Mouse (Mus musculus) neural tube, embryonic 12.5 days (tissue): ENCODE data around the gene Thada. TPM values are rescaled to one million over a fixed set of nuclear protein-coding genes. Genes with fewer than 3 reads are reported as not detected.

Experiments used
- ATAC-seq: fragments of 200-750 bp; cut with Nextera tagmentation; 2 replicates; pipeline ENCODE4 v1.8.0; 2017; ENCODE audit warnings: low read depth, mild to moderate bottlenecking, moderate TSS enrichment, moderate library complexity; ENCODE audit not compliant: low FRiP score
- H3K27ac ChIP-seq: fragments of 300-500 bp; sonication (generic); 2 replicates; pipeline ENCODE4 v1.5.1; 2016
- H3K27me3 ChIP-seq: fragments of 300-500 bp; sonication (generic); replicated peaks from 2 replicates; pipeline ENCODE4 v1.6.1; 2016; ENCODE audit warnings: mild to moderate bottlenecking
- H3K36me3 ChIP-seq: fragments of 300-500 bp; sonication (generic); 2 replicates; pipeline ENCODE4 v1.6.1; 2016; ENCODE audit warnings: mild to moderate bottlenecking
- H3K4me1 ChIP-seq: fragments of 300-500 bp; sonication (generic); 2 replicates; pipeline ENCODE4 v1.6.1; 2016
- H3K4me2 ChIP-seq: fragments of 300-500 bp; sonication (generic); replicated peaks from 2 replicates; pipeline ENCODE4 v1.6.1; 2016; ENCODE audit warnings: mild to moderate bottlenecking
- H3K4me3 ChIP-seq: fragments of 300-500 bp; sonication (generic); 2 replicates; pipeline ENCODE4 v1.5.1; 2016
- H3K9ac ChIP-seq: fragments of 300-500 bp; sonication (generic); 2 replicates; pipeline ENCODE4 v1.6.1; 2016; ENCODE audit warnings: mild to moderate bottlenecking
- H3K9me3 ChIP-seq: fragments of 300-500 bp; sonication (generic); 2 replicates; pipeline ENCODE4 v1.6.1; 2016; ENCODE audit warnings: mild to moderate bottlenecking
- WGBS: fragments of 180-500 bp; shearing (Covaris S2); methylation state at CpG from one replicate; pipeline ENCODE4 v1.1.7; 2016; 5-methylcytosine and 5-hydroxymethylcytosine counted together
- polyA plus RNA-seq: library from polyadenylated mRNA; unstranded; fragments of >200 nt; fragmentation: Nextera tagmentation; extraction: Ambion mirVana; gene quantifications from 2 replicates; pipeline ENCODE4 v1.2.1, GENCODE M21; 2016

Thada gene
- polyA plus RNA-seq, 1 experiment from 2014 or later = 9.2 TPM

DNA sequence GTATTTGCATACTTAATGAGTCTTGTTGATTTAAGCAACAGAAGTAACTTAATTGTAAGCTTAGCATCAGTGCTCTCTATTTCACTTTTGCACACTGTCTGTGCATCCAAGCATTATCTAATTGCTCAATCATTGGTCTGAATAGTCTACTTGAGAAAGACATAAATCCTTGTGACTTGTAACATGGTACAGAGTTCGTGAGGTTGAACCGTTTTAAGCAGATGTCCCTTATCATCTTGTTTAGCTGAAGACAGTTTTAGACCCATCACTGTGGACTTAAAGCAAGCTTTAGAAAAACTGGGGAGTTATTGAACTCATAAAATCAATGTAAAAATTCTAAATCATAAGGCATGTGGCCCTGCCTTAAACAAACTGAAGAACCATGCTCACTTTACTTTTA, 31.6 kb upstream of the Thada start:
- WGBS = 31% methylated on average over 2 of the region's 2 CpGs
- Histone ChIP-seq H3K9me3 (no peaks in the 10 kb centered on the region), H3K4me3 (no peak overlapping the region), H3K4me2 (no peak overlapping the region), H3K27me3 (no peaks in the 10 kb centered on the region), H3K4me1 (no peaks in the 10 kb centered on the region), H3K27ac (no peak overlapping the region), H3K36me3 (no peaks in the 10 kb centered on the region), H3K9ac (no peak overlapping the region)
- no peak for ATAC-seq

DNA sequence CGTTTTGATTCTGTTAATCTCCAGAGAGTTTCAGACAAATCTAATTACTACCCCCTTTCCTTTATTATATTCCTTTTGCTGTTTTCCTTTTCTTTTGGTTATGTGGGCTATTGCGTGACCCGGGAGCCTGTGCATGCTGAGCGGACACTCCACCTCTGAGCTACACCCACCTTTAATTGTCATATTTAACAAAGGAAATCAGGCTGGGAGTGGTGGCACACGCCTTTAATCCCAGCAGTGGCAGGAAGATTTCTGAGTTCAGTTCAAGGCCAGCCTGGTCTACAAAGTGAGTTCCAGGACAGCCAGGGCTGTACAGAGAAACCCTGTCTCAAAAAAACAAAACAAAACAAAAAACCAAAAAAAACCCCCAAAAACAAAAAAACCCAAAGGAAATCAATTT, 31.0 kb upstream of the Thada start:
- Histone ChIP-seq H3K4me2 (no peak overlapping the region), H3K36me3 (no peaks in the 10 kb centered on the region), H3K27me3 (no peaks in the 10 kb centered on the region), H3K4me1 (no peaks in the 10 kb centered on the region), H3K27ac (no peak overlapping the region), H3K9me3 (no peaks in the 10 kb centered on the region), H3K9ac (no peak overlapping the region), H3K4me3 (no peak overlapping the region)
- 86% methylated on average over 5 of the region's 5 CpGs for WGBS
- ATAC-seq = no peak

DNA sequence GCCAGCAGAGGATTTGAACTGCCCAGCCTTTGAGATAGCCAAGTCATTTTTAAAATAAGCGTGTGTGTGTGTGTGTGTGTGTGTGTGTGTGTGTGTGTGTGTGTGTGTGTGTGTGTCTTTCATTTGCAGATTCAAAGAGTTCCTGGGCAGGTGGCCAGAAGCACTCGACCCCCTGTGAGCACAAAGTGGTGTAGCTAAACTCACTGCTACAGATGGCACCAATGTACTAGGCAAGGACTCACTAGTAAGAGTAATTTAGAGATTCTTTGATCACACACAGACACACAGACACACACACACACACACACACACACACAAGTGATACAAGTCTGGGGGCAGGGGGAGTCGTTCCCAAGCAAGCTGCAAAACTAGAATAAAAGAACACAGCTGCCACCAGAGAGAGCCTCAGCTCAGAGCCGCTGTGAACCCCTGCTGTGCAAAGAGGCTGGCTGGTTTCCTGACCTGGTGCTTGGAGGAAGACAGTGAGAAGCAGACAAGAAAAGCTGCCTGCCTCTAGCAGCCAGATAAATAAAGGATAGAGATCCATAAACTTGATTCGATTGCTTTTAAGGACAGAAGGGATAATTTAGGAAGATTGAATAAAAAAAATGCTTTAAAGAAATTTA, 26.4 kb upstream of the Thada start:
- H3K27ac ChIP-seq = no peak overlapping the region
- no peaks in the 10 kb centered on the region for H3K27me3 ChIP-seq
- H3K4me3 ChIP-seq = no peak overlapping the region
- H3K9ac ChIP-seq = no peak overlapping the region
- WGBS = 25% methylated on average over 5 of the region's 5 CpGs
- H3K4me1 ChIP-seq = no peaks in the 10 kb centered on the region
- no peak overlapping the region for H3K4me2 ChIP-seq
- no peaks in the 10 kb centered on the region for H3K36me3 ChIP-seq
- ATAC-seq = no peak
- no peaks in the 10 kb centered on the region for H3K9me3 ChIP-seq

DNA sequence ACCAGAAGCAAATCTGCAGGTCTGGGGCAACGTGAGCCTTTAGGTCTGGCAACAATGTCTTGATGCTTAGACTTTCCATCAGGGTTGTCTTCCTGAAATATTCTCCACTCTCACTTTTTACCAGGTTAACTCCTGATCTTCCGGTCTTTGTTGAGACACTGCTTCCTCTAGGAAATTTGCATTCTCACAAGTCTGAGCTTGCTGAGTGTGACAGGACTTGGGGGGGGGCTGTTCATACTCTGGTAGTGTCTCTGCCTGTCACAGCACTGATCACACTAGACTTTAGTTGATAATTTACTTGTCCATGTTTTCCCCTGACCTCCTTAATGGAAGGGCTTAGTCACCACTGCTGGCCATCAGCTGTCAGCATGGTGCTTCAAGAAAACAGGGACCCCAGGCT, 21.4 kb upstream of the Thada start:
- no peak for ATAC-seq
- Histone ChIP-seq H3K4me2 (no peak overlapping the region), H3K27me3 (no peaks in the 10 kb centered on the region), H3K4me1 (no peaks in the 10 kb centered on the region), H3K4me3 (no peak overlapping the region), H3K36me3 (no peaks in the 10 kb centered on the region), H3K9ac (no peak overlapping the region), H3K27ac (no peak overlapping the region), H3K9me3 (no peaks in the 10 kb centered on the region)
- WGBS = 83% methylated on average over 2 of the region's 2 CpGs

DNA sequence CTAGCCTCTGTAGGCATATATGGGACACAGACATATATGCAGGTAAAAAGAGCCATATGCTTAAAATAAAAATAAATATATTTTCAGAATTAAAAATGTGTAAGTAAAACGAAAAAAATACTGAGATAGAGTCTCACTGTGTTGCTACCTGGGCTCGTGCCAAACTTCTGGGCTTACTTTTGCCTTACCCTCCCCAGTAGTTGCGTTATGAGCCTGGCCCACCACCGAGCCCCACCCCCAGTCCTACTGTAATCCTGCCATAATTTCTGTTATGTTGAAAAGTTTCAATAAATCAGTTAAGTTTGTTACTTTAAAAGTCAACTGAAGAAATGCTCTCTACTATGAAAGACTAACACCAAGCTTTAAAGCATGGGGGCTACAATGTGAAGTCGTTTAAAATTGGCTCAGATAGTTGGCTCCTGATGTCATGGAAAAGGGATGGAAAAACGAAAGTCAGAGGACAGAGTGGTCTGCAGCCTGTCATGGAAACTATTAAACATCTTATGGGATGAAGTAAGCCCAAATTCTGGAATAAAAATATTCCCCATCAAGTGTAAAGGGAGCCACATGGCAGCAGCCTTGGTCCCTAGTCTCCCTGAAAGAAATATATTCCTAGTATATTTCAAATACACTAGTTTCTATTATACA, 17.8 kb upstream of the Thada start:
- ATAC-seq = no peak
- 80% methylated on average over 6 of the region's 6 CpGs for WGBS
- H3K4me1 ChIP-seq = no peaks in the 10 kb centered on the region
- H3K9ac ChIP-seq = no peak overlapping the region
- H3K27me3 ChIP-seq = no peaks in the 10 kb centered on the region
- H3K4me2 ChIP-seq = no peak overlapping the region
- H3K27ac ChIP-seq = no peak overlapping the region
- H3K9me3 ChIP-seq = no peaks in the 10 kb centered on the region
- no peak overlapping the region for H3K4me3 ChIP-seq
- no peaks in the 10 kb centered on the region for H3K36me3 ChIP-seq

DNA sequence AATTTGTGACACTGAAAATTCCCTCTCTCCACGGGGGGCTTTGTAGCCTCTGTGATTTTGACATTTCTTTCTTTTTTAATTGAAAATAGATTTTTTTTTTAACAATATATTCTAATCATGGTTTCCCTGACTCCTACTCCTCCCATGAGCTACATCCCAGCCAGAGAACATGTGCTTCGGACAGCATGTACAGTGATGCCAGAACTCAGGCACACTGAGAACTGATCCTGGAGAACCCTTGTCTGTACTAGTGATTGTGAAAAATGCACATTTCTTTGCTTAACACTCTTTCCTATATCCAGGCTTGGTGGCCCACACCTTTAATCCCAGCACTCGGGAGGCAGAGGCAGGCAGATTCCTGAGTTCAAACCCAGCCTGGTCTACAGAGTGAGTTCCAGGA, 16.8 kb upstream of the Thada start:
- ATAC-seq = no peak
- 96% methylated on average over 3 of the region's 3 CpGs for WGBS

DNA sequence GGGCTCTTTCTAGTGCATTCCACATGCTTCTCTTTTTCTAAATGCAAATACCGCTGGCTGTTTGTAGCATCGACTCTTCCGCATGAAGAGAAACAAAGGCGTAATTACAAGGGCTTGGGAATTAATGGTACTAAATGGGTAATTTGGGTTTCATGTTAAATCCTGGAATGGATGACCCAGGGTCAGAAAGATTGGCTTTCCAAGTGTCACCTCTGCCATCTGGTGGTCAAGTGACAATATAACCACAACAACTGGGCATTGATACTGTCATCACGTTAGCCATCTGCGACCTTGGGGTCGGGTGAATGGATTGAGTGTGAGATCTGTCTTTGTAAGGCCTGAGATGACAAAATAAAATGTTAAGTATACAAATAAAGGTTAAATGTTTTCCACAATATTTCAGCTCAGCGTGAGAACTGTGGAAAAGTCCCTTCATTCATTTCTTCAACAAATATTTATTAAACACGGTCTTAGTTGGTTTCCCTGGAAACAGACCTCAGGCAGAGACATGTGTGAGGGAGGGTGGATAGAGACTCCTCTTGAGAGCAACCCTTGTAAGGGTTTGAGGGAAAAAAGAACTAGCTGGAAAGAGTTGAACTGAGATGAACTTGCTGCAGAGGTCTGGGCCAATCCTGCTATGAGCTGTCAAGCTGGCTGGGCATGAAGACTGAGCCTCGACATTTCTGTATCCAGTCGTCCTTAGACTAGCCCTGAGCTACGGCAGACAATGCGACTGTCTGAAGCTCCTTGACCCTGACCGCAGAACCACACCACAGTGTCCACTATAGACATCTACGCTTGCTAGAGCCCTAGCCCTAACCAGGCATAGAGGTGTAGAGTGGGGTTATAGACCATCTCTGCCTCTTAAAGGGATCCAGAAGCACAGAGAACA, 14.7 kb upstream of the Thada start:
- Histone ChIP-seq H3K27ac (no peak overlapping the region), H3K9me3 (no peaks in the 10 kb centered on the region), H3K36me3 (no peaks in the 10 kb centered on the region), H3K4me2 (no peak overlapping the region), H3K27me3 (no peaks in the 10 kb centered on the region), H3K4me1 (no peaks in the 10 kb centered on the region), H3K4me3 (no peak overlapping the region), H3K9ac (no peak overlapping the region)
- 47% methylated on average over 15 of the region's 15 CpGs for WGBS
- ATAC-seq = no peak

More for the DNA sequence above, 16.8 kb upstream of the Thada start:
- Histone ChIP-seq H3K27ac (no peak overlapping the region), H3K27me3 (no peaks in the 10 kb centered on the region), H3K4me3 (no peak overlapping the region), H3K36me3 (no peaks in the 10 kb centered on the region), H3K9me3 (no peaks in the 10 kb centered on the region), H3K9ac (no peak overlapping the region), H3K4me1 (no peaks in the 10 kb centered on the region), H3K4me2 (no peak overlapping the region)

DNA sequence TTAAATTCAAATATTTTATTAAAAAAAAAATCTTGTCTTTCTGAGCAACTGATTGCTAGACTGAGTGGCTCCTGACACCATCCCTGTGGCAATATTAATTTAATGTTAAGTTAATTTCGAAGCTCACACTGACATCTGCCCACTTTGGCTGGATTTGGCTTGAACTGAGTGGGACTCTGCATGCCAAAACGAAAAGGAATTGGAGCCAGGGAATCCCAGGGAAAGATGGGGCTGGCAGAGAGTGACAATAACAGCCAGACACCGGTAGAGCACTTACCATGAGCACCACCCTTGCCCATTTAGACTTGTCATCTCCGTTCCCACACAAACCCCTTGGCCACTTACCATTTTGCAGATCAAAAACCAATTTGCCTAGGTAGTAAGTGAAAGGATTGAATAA, 12.3 kb upstream of the Thada start:
- Histone ChIP-seq H3K4me2 (no peak overlapping the region), H3K27ac (no peak overlapping the region), H3K36me3 (no peaks in the 10 kb centered on the region), H3K9ac (no peak overlapping the region), H3K4me3 (no peak overlapping the region), H3K4me1 (no peaks in the 10 kb centered on the region), H3K9me3 (no peaks in the 10 kb centered on the region), H3K27me3 (no peaks in the 10 kb centered on the region)
- no peak for ATAC-seq
- WGBS = 86% methylated on average over 4 of the region's 4 CpGs

DNA sequence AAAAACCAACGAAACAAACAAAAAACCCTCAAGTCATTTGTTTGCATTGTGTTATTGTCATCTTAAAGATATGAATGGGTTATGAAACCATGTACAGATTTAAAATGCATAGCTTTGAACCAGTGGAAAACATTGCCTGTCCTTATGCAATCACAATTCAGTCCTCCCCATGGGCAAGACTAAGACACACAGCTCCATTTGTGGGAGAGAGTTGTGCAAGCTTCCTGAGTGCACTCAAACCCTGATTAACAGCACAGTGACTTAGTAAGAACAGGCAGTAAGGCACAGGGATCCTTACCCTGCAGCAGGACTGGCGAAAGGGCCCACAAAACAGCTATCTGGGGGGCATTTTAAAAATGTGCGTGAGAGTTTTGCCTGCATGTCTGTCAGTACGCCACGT, 11.2 kb upstream of the Thada start:
- no peaks in the 10 kb centered on the region for H3K4me1 ChIP-seq
- no peaks in the 10 kb centered on the region for H3K9me3 ChIP-seq
- no peak overlapping the region for H3K4me2 ChIP-seq
- WGBS = 93% methylated on average over 5 of the region's 5 CpGs
- no peak for ATAC-seq
- H3K36me3 ChIP-seq = no peaks in the 10 kb centered on the region
- H3K4me3 ChIP-seq = no peak overlapping the region
- no peaks in the 10 kb centered on the region for H3K27me3 ChIP-seq
- no peak overlapping the region for H3K27ac ChIP-seq
- no peak overlapping the region for H3K9ac ChIP-seq

DNA sequence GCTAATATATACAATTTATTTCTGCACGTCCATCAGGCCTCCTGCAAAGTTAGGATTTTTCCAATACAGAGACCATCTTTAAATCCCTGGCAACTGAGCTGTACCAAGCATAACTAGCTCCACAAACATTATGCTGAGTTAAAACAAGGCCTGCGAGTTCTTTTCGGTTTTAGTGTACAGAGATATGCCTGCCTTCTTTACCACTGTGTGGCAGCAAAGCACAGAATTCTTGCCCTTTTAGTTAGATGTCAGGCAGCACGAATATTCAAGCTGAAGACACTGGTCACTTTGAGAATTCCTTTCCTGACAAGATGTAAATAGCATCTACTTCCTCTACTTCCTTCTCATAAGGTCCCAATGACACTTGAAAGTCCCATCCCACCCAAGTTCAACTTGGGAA, 8.3 kb upstream of the Thada start:
- Histone ChIP-seq H3K9me3 (no peaks in the 10 kb centered on the region), H3K36me3 (no peaks in the 10 kb centered on the region), H3K4me3 (no peak overlapping the region), H3K4me1 (no peaks in the 10 kb centered on the region), H3K4me2 (no peak overlapping the region), H3K27me3 (no peaks in the 10 kb centered on the region), H3K27ac (no peak overlapping the region), H3K9ac (no peak overlapping the region)
- no peak for ATAC-seq
- 72% methylated on average over 4 of the region's 4 CpGs for WGBS

DNA sequence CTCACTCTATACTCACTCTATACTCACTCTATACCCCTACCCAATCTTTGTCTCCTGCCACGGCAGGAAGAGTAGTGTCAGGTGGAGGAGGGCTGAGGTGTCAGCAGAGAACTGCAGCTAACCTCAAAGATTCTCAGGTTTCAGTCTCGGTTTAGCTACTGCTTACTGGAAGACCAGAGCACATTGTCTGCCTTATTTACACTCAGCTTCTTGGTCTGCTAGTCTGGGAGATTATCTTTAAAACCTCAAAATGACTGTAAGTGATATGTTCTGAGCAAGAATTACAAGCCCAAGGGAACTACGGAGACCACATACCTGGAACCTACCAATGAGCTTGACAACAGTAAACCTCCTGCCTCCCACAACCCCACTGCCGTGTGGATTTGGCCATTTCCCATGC, 31.0 kb downstream of the Thada start:
- Histone ChIP-seq H3K36me3 (peaks cover 74% of the 10 kb centered on the region), H3K27me3 (no peaks in the 10 kb centered on the region), H3K4me3 (no peak overlapping the region), H3K9ac (no peak overlapping the region), H3K27ac (no peak overlapping the region), H3K9me3 (no peaks in the 10 kb centered on the region), H3K4me2 (no peak overlapping the region), H3K4me1 (no peaks in the 10 kb centered on the region)
- WGBS = 93% methylated on average over 4 of the region's 4 CpGs
- ATAC-seq = no peak

DNA sequence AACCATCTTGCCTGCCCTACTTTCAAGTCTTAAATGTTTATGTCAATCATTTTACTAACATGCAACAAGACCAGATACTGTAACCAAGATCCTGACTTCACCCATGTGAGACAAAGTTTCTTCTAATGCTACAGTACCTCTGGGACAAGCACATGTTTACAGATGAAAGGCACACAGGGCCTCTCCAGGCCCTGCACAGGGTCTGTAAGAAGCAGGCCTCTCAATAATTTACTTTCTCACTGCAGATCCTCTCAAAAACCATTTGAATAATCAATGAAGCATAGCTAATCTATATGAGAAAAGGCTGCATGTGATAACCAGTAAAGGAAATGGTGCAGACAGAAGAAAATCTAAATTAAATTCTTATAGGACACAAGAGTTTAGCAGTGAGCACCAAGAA, 31.8 kb downstream of the Thada start:
- Histone ChIP-seq H3K4me1 (no peaks in the 10 kb centered on the region), H3K9ac (no peak overlapping the region), H3K27ac (no peak overlapping the region), H3K4me2 (no peak overlapping the region), H3K36me3 (peaks cover 75% of the 10 kb centered on the region), H3K4me3 (no peak overlapping the region), H3K27me3 (no peaks in the 10 kb centered on the region), H3K9me3 (no peaks in the 10 kb centered on the region)
- no peak for ATAC-seq
